ENCODE assay signal across 40 mouse cellular contexts in genomic region chr6:129497345-129498218, GRCm38 (mm10). TPM values are rescaled to one million over a fixed set of nuclear protein-coding genes. Genes with fewer than 3 reads are reported as not detected.
DNase-seq lines count a peak whose midpoint lies in the region; ATAC-seq and TF ChIP-seq lines count a peak whose summit lies in the region.
"Had no signal": no experiment of that assay in that cellular context is flagged by ENCODE, and none has a peak within 500 bp of the region (broad histone marks: within the 10 kb centered on the region; RNA-seq: fewer than 3 reads in every experiment).

No protein-coding gene starts in this region.

- H3K27me3 ChIP-seq in liver, postnatal 0 days (ENCODE audit: insufficient read depth, low read length) = no peaks in the 10 kb centered on the region
- H3K27me3 ChIP-seq in liver, embryonic 11.5 days (replicated peaks; ENCODE audit: control insufficient read depth, insufficient read depth, low read length) = no peaks in the 10 kb centered on the region
- no peaks in the 10 kb centered on the region for H3K27me3 ChIP-seq in kidney, adult 2 months (replicated peaks; ENCODE audit: control insufficient read depth, insufficient read depth, low read length)
- H3K27me3 ChIP-seq in hindbrain, embryonic 13.5 days = no peaks in the 10 kb centered on the region
- H3K27me3 ChIP-seq: embryonic facial prominence, embryonic 13.5 days; heart, embryonic 13.5 days; intestine, embryonic 15.5 days; liver, embryonic 15.5 days; midbrain, embryonic 15.5 days; neural tube, embryonic 12.5 days had no signal

- H3K9ac ChIP-seq in liver, postnatal 0 days (replicated peaks) = no peak overlapping the region
- H3K9ac ChIP-seq in liver, embryonic 11.5 days (ENCODE audit: low read depth, low read length) = no peak overlapping the region
- no peak overlapping the region for H3K9ac ChIP-seq in hindbrain, embryonic 13.5 days
- H3K9ac ChIP-seq: embryonic facial prominence, embryonic 13.5 days; heart, embryonic 13.5 days; intestine, embryonic 15.5 days; liver, embryonic 15.5 days; midbrain, embryonic 15.5 days; neural tube, embryonic 12.5 days had no signal

- no peaks in the 10 kb centered on the region for H3K9me3 ChIP-seq in liver, postnatal 0 days (ENCODE audit: low read length)
- no peaks in the 10 kb centered on the region for H3K9me3 ChIP-seq in liver, embryonic 11.5 days (ENCODE audit: control insufficient read depth, low read length)
- H3K9me3 ChIP-seq in hindbrain, embryonic 13.5 days = no peaks in the 10 kb centered on the region
- H3K9me3 ChIP-seq: embryonic facial prominence, embryonic 13.5 days; intestine, embryonic 15.5 days; liver, embryonic 15.5 days; midbrain, embryonic 15.5 days; neural tube, embryonic 12.5 days had no signal

- 0 out of 2 replicates have a peak, but pooled peaks cover 4% of the 10 kb centered on the region for H3K4me1 ChIP-seq in liver, postnatal 0 days (ENCODE audit: insufficient read depth)
- H3K4me1 ChIP-seq in liver, embryonic 11.5 days (replicated peaks; ENCODE audit: control insufficient read depth, insufficient read depth, low read length) = no peaks in the 10 kb centered on the region
- H3K4me1 ChIP-seq in kidney, adult 2 months (ENCODE audit: control insufficient read depth, insufficient read depth, low read length) = no peaks in the 10 kb centered on the region
- no peaks in the 10 kb centered on the region for H3K4me1 ChIP-seq in hindbrain, embryonic 13.5 days (replicated peaks)
- H3K4me1 ChIP-seq: embryonic facial prominence, embryonic 13.5 days; heart, embryonic 13.5 days; intestine, embryonic 15.5 days; liver, embryonic 15.5 days; midbrain, embryonic 10.5 days; midbrain, embryonic 15.5 days; neural tube, embryonic 12.5 days had no signal

- H3K4me3 ChIP-seq in liver, postnatal 0 days (ENCODE audit: low read depth, low read length) = no peak overlapping the region
- no peak overlapping the region for H3K4me3 ChIP-seq in liver, embryonic 11.5 days (ENCODE audit: low read depth, low read length)
- H3K4me3 ChIP-seq in kidney, adult 2 months (ENCODE audit: insufficient read depth, low read depth, low read length) = no peak overlapping the region
- no peak overlapping the region for H3K4me3 ChIP-seq in hindbrain, embryonic 13.5 days
- H3K4me3 ChIP-seq: embryonic facial prominence, embryonic 13.5 days; gastrocnemius, adult 2 months; heart, adult 2 months; heart, embryonic 13.5 days; intestine, embryonic 15.5 days; liver, embryonic 15.5 days; midbrain, embryonic 10.5 days; midbrain, embryonic 15.5 days; myocyte; neural tube, embryonic 12.5 days had no signal

- no peak for TF ChIP-seq CTCF in liver, postnatal 0 days (IDR thresholded peaks at IDR 0.05; ENCODE audit: low read depth)
- TF ChIP-seq CTCF in kidney, adult 2 months (conservative IDR thresholded peaks at IDR 0.05; ENCODE audit: insufficient read depth, insufficient read length, low read depth, low read length) = no peak

- no peak for TF ChIP-seq EP300 in liver, postnatal 0 days (IDR thresholded peaks at IDR 0.05; ENCODE audit: low read depth)

- ATAC-seq in liver, postnatal 0 days = peak; percentile 75
- ATAC-seq in liver, embryonic 11.5 days (replicated peaks; ENCODE audit: low FRiP score) = no peak
- ATAC-seq in megakaryocyte progenitor cell, adult 5-6 weeks (replicated peaks; ENCODE audit: poor library complexity) = peak; percentile 75
- ATAC-seq in hindbrain, embryonic 13.5 days (ENCODE audit: low FRiP score) = no peak
- ATAC-seq: CD4-positive, CD25-positive, alpha-beta regulatory T cell, adult 4 months; forebrain, embryonic 16.5 days; hindbrain, postnatal 0 days; intestine, embryonic 15.5 days; midbrain, embryonic 15.5 days; Patski had no signal

- H3K4me2 ChIP-seq in liver, postnatal 0 days (ENCODE audit: low read depth, low read length) = no peak overlapping the region
- no peak overlapping the region for H3K4me2 ChIP-seq in liver, embryonic 11.5 days
- H3K4me2 ChIP-seq in hindbrain, embryonic 13.5 days = no peak overlapping the region
- H3K4me2 ChIP-seq: embryonic facial prominence, embryonic 13.5 days; heart, embryonic 13.5 days; intestine, embryonic 15.5 days; liver, embryonic 15.5 days; midbrain, embryonic 15.5 days; neural tube, embryonic 12.5 days had no signal

- no peak for TF ChIP-seq POLR2A in kidney, adult 2 months (IDR thresholded peaks at IDR 0.05; ENCODE audit: low read depth, low read length)

- H3K36me3 ChIP-seq in liver, postnatal 0 days (replicated peaks; ENCODE audit: insufficient read depth, low read length) = no peaks in the 10 kb centered on the region
- no peaks in the 10 kb centered on the region for H3K36me3 ChIP-seq in liver, embryonic 11.5 days (ENCODE audit: control insufficient read depth, insufficient read depth, low read length)
- no peaks in the 10 kb centered on the region for H3K36me3 ChIP-seq in kidney, adult 2 months (ENCODE audit: control insufficient read depth, insufficient read depth, low read length)
- H3K36me3 ChIP-seq in hindbrain, embryonic 13.5 days = no peaks in the 10 kb centered on the region
- H3K36me3 ChIP-seq: embryonic facial prominence, embryonic 13.5 days; heart, embryonic 13.5 days; intestine, embryonic 15.5 days; liver, embryonic 15.5 days; midbrain, embryonic 10.5 days; midbrain, embryonic 15.5 days; neural tube, embryonic 12.5 days had no signal

- no peak for DNase-seq in liver, postnatal 0 days
- DNase-seq in liver, embryonic 11.5 days (ENCODE audit: low spot score) = no peak
- DNase-seq in 416B (ENCODE audit: low read depth) = peak; percentile 57
- peak; percentile 33 for DNase-seq in MEL-GATA-1-ER (ENCODE audit: extremely low read depth, low read depth)
- no peak for DNase-seq in kidney, adult 2 months
- DNase-seq in urinary bladder, adult 18-20 months (ENCODE audit: low spot score in 2 of 2) = no peak
- DNase-seq: adrenal gland, postnatal 14 days; cerebellum, adult 11 months; cerebellum, adult 9-10 months; gastrocnemius, adult 2 months; gastrocnemius, postnatal 36 days; heart, adult 2 months; heart, postnatal 10 days; kidney, adult 8-10 months; layer of hippocampus, postnatal 36 days; left cerebral cortex, postnatal 4 days; right cerebral cortex, postnatal 4 days had no signal

- 63% methylated on average over 3 of the region's 3 CpGs for WGBS in liver, postnatal 0 days (ENCODE audit: insufficient replicate concordance)
- 86% methylated on average over 3 of the region's 3 CpGs for WGBS in liver, embryonic 11.5 days
- WGBS in kidney, adult 2 months = 90% methylated on average over 3 of the region's 3 CpGs
- 89% methylated on average over 3 of the region's 3 CpGs for WGBS in hindbrain, embryonic 13.5 days

- no peak overlapping the region for H3K27ac ChIP-seq in liver, postnatal 0 days (ENCODE audit: low read depth)
- H3K27ac ChIP-seq in liver, embryonic 11.5 days (ENCODE audit: low read depth, low read length) = no peak overlapping the region
- no peak overlapping the region for H3K27ac ChIP-seq in kidney, adult 2 months (ENCODE audit: insufficient read depth, low read depth, low read length)
- H3K27ac ChIP-seq in hindbrain, embryonic 13.5 days = no peak overlapping the region
- H3K27ac ChIP-seq: embryonic facial prominence, embryonic 13.5 days; gastrocnemius, adult 2 months; heart, adult 2 months; heart, embryonic 13.5 days; hindbrain, postnatal 0 days; intestine, embryonic 15.5 days; kidney, postnatal 0 days; liver, embryonic 15.5 days; macrophage; midbrain, embryonic 10.5 days; midbrain, embryonic 15.5 days; neural tube, embryonic 12.5 days had no signal

RNA-seq across cellular contexts. Expression of gene Olr1, which starts 9.4 kb away (rescaled TPM):
- polyA plus RNA-seq in liver, postnatal 0 days (2015; fragmentation: Nextera tagmentation; extraction: Ambion mirVana) = 0.56 and 0.70 TPM in 2 replicates
- 0.71 and 1.1 TPM in 2 replicates for polyA plus RNA-seq in liver, embryonic 11.5 days (2014; fragmentation: Nextera tagmentation; extraction: Ambion mirVana)
- total RNA-seq in megakaryocyte progenitor cell, adult 5-6 weeks (2015) = 31.6 and 33.4 TPM in 2 replicates
- total RNA-seq in megakaryocyte progenitor cell, adult 5-6 weeks (2017) = 17.3 and 51.7 TPM in 2 replicates
- polyA plus RNA-seq in kidney, adult 2 months (2012; rRNA removed) = 0.03 and 0.17 TPM in 2 replicates
- polyA plus RNA-seq in hindbrain, embryonic 13.5 days (2015; fragmentation: Nextera tagmentation; extraction: Ambion mirVana) = not detected in 2 replicates
- total RNA-seq: adrenal gland, postnatal 14 days; gastrocnemius, adult 2 months; gastrocnemius, postnatal 36 days; hindbrain, postnatal 0 days; layer of hippocampus, postnatal 36 days; left cerebral cortex, postnatal 4 days had no signal
- polyA plus RNA-seq: embryonic facial prominence, embryonic 13.5 days; forebrain, embryonic 11.5 days; forebrain, embryonic 16.5 days; hindbrain, embryonic 11.5 days; kidney, postnatal 0 days; large intestine, adult 2 months; midbrain, embryonic 15.5 days; Patski; stomach, embryonic 14.5 days had no signal

RNA-seq across cellular contexts. Expression of gene Tmem52b, which starts 14.8 kb away (rescaled TPM):
- not detected in 2 replicates for polyA plus RNA-seq in liver, postnatal 0 days (2015; fragmentation: Nextera tagmentation; extraction: Ambion mirVana)
- polyA plus RNA-seq in liver, embryonic 11.5 days (2014; fragmentation: Nextera tagmentation; extraction: Ambion mirVana) = not detected in 2 replicates
- total RNA-seq in megakaryocyte progenitor cell, adult 5-6 weeks (2015) = 0.10 TPM in 1 of 2 replicates, not detected in the other
- 0.12 and 1.1 TPM in 2 replicates for total RNA-seq in megakaryocyte progenitor cell, adult 5-6 weeks (2017)
- 124 and 212 TPM in 2 replicates for polyA plus RNA-seq in kidney, adult 2 months (2012; rRNA removed)
- not detected in 2 replicates for polyA plus RNA-seq in hindbrain, embryonic 13.5 days (2015; fragmentation: Nextera tagmentation; extraction: Ambion mirVana)
- total RNA-seq: adrenal gland, postnatal 14 days; gastrocnemius, adult 2 months; gastrocnemius, postnatal 36 days; heart, adult 2 months; heart, postnatal 10 days; layer of hippocampus, postnatal 36 days; left cerebral cortex, postnatal 4 days had no signal
- polyA plus RNA-seq: CD4-positive, CD25-positive, alpha-beta regulatory T cell, adult 4 months; embryonic facial prominence, embryonic 13.5 days; forebrain, embryonic 11.5 days; forebrain, embryonic 16.5 days; heart, adult 2 months; hindbrain, embryonic 11.5 days; hindbrain, postnatal 0 days; large intestine, adult 2 months; limb, embryonic 14.5 days; macrophage; midbrain, embryonic 10.5 days; myocyte; neural tube, embryonic 12.5 days; spleen, adult 2 months; stomach, embryonic 14.5 days; urinary bladder, adult 2 months had no signal

RNA-seq across cellular contexts. Expression of gene Gabarapl1, which starts 35.4 kb away (rescaled TPM):
- 37.3 and 38.5 TPM in 2 replicates for polyA plus RNA-seq in liver, postnatal 0 days (2015; fragmentation: Nextera tagmentation; extraction: Ambion mirVana)
- 16.6 and 17.7 TPM in 2 replicates for polyA plus RNA-seq in liver, embryonic 11.5 days (2014; fragmentation: Nextera tagmentation; extraction: Ambion mirVana)
- 19.0 and 19.4 TPM in 2 replicates for total RNA-seq in megakaryocyte progenitor cell, adult 5-6 weeks (2015)
- 45.5 and 62.8 TPM in 2 replicates for total RNA-seq in megakaryocyte progenitor cell, adult 5-6 weeks (2017)
- polyA plus RNA-seq in kidney, adult 2 months (2012; rRNA removed) = 648 and 804 TPM in 2 replicates
- 175 and 180 TPM in 2 replicates for polyA plus RNA-seq in hindbrain, embryonic 13.5 days (2015; fragmentation: Nextera tagmentation; extraction: Ambion mirVana)

RNA-seq across cellular contexts. Expression of gene Clec1a, which starts 45.8 kb away (rescaled TPM):
- polyA plus RNA-seq in liver, postnatal 0 days (2015; fragmentation: Nextera tagmentation; extraction: Ambion mirVana) = 0.65 and 1.0 TPM in 2 replicates
- 0.38 and 0.65 TPM in 2 replicates for polyA plus RNA-seq in liver, embryonic 11.5 days (2014; fragmentation: Nextera tagmentation; extraction: Ambion mirVana)
- total RNA-seq in megakaryocyte progenitor cell, adult 5-6 weeks (2015) = 0.12 TPM in 1 of 2 replicates, not detected in the other
- 0.12 and 0.78 TPM in 2 replicates for total RNA-seq in megakaryocyte progenitor cell, adult 5-6 weeks (2017)
- polyA plus RNA-seq in kidney, adult 2 months (2012; rRNA removed) = 2.6 and 2.8 TPM in 2 replicates
- 1.3 and 1.9 TPM in 2 replicates for polyA plus RNA-seq in hindbrain, embryonic 13.5 days (2015; fragmentation: Nextera tagmentation; extraction: Ambion mirVana)
- polyA plus RNA-seq: CD4-positive, CD25-positive, alpha-beta regulatory T cell, adult 4 months; Patski had no signal

Comparison
In these comparisons a context has a peak if more than half of its experiments do, and no peak if none do; other contexts are left out.
1. ATAC-seq: peak in liver, postnatal 0 days (single experiment) and megakaryocyte progenitor cell, adult 5-6 weeks (single experiment); none in liver, embryonic 11.5 days (single experiment) and hindbrain, embryonic 13.5 days (single experiment).
2. DNase-seq: peak in 416B (single experiment) and MEL-GATA-1-ER (single experiment); none in liver, postnatal 0 days (single experiment), liver, embryonic 11.5 days (single experiment), kidney, adult 2 months (single experiment) and urinary bladder, adult 18-20 months (0 of 2).
3. RNA of gene Tmem52b, which starts 14.8 kb away (polyA plus RNA-seq): 124 to 212 TPM in kidney, adult 2 months; not detected in liver, postnatal 0 days, not detected in liver, embryonic 11.5 days and not detected in hindbrain, embryonic 13.5 days; every median in the first group is over 100 times any median in the second.